Mouse (Mus musculus) embryonic facial prominence, embryonic 14.5 days (tissue): ENCODE results near the gene Cdc25b. TPM values are rescaled to one million over a fixed set of nuclear protein-coding genes. Genes with fewer than 3 reads are reported as not detected.

Source experiments
- ATAC-seq: fragments of 200-750 bp; cut with Nextera tagmentation; 2 replicates; pipeline ENCODE4 v1.8.0; 2017; ENCODE audit warnings: low read depth, moderate number of reproducible peaks, moderate TSS enrichment
- DNase-seq: peaks from one replicate; pipeline ENCODE4 v3.0.0-alpha.2; 2015; ENCODE audit warnings: low spot score
- H3K27ac ChIP-seq: fragments of 300-500 bp; sonication (generic); replicated peaks from 2 replicates; pipeline ENCODE4 v1.5.1; 2014; ENCODE audit warnings: low read depth, mild to moderate bottlenecking, low read length, moderate library complexity
- H3K27me3 ChIP-seq: fragments of 300-500 bp; sonication (generic); replicated peaks from 2 replicates; pipeline ENCODE4 v1.6.1; 2014; ENCODE audit warnings: low read length; ENCODE audit not compliant: control insufficient read depth, insufficient read depth
- H3K36me3 ChIP-seq: fragments of 300-500 bp; sonication (generic); 2 replicates; pipeline ENCODE4 v1.6.1; 2014; ENCODE audit warnings: low read length, mixed read lengths; ENCODE audit not compliant: control insufficient read depth, insufficient read depth
- H3K4me1 ChIP-seq: fragments of 300-500 bp; sonication (generic); 2 replicates; pipeline ENCODE4 v1.6.1; 2014; ENCODE audit warnings: antibody characterized with exemption, low read length; ENCODE audit not compliant: control insufficient read depth, insufficient read depth
- H3K4me2 ChIP-seq: fragments of 300-500 bp; sonication (generic); 2 replicates; pipeline ENCODE4 v1.6.1; 2014; ENCODE audit warnings: low read depth, mild to moderate bottlenecking, low read length, moderate library complexity, mixed read lengths
- H3K4me3 ChIP-seq: fragments of 300-500 bp; sonication (generic); 2 replicates; pipeline ENCODE4 v1.5.1; 2014; ENCODE audit warnings: low read depth, mild to moderate bottlenecking, low read length
- H3K9ac ChIP-seq: fragments of 300-500 bp; sonication (generic); 2 replicates; pipeline ENCODE4 v1.6.1; 2014; ENCODE audit warnings: low read depth, mild to moderate bottlenecking, low read length, moderate library complexity, mixed read lengths
- H3K9me3 ChIP-seq: fragments of 300-500 bp; sonication (generic); 2 replicates; pipeline ENCODE4 v1.6.1; 2016; ENCODE audit warnings: low read length; ENCODE audit not compliant: control insufficient read depth
- WGBS: fragments of 180-500 bp; shearing (Covaris S2); extraction: QIAGEN DNeasy Blood & Tissue Kit; methylation state at CpG from one replicate; pipeline ENCODE4 v1.1.7; 2014; 5-methylcytosine and 5-hydroxymethylcytosine counted together
- polyA plus RNA-seq: library from polyadenylated mRNA; unstranded; fragments of >200 nt; fragmentation: Nextera tagmentation; extraction: Ambion mirVana; gene quantifications from 2 replicates; pipeline ENCODE4 v1.2.1, GENCODE M21; 2014

Gene Cdc25b
- polyA plus RNA-seq, 1 experiment from 2014 or later: 51.2 TPM

DNA sequence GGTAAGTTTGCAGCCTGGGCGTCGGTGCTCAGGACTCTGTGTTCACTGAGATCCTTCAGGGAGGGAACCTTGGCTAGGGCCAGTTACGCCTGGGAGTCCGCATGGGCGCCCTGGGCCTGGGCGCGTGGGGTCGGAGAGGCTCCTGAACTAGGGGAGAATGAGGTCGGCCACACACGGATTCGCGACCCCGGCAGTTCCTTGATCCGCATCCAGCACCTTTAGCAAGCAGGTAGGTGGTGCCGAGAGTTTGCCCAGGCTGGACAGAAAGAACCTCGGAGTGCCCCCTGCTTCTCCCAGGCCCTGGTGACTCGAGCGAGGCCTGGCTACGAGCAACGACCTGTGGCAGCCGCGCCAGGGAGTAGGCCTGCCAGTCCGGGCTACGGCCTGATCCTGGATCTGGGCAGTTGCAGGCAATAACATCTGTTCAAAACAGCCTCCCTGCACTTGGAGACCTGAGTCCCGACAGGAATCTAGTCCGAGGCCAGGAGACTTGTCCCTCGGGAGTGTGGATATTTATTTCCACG lies 47.4 kb downstream of the Cdc25b start:
- Histone ChIP-seq H3K9me3 (no peaks in the 10 kb centered on the region), H3K4me3 (peak overlapping the region; percentile 64), H3K36me3 (peaks cover 6% of the 10 kb centered on the region; the same call in 1 of the 2 replicates), H3K4me2 (peak overlapping the region; percentile 78), H3K27me3 (no peaks in the 10 kb centered on the region), H3K27ac (peak overlapping the region; percentile 63), H3K9ac (peak overlapping the region; percentile 84), H3K4me1 (peaks cover 15% of the 10 kb centered on the region)
- 13% methylated on average over 24 of the region's 28 CpGs for WGBS
- DNase-seq (peak; percentile 5), ATAC-seq (peak; percentile 22)

DNA sequence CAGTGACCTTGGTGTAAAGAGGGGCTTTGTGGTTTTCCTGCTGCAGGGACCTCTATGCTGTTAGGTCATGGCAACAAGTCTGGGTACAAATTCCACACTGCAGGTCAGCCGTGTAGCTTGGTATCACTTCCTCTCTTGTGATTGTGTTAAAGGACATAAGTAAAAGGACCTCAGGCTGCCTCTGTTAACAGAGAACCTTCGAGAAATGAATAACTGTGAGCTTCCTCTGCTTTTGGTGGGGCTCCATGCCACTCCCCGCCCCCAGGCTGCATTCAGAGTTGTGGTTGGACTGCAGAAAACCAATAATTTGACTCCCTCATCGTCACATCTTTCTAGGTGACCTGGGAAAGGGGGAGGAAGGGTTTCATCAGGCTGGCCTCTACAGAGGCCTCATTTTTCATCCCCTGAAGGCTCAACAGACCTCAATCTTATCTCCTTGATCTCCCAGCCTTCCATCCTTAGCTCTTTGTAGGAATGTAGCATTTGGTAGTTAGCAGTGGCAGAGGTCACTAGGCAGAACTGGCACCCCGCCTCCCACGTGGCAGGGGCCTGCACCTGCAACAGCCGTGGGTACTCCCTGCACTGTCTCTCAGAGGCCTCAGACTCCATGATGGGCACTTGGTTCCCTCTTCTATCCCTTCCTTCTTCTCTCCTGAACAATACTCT lies 48.4 kb downstream of the Cdc25b start:
- DNase-seq (peak; percentile 7), ATAC-seq (no peak)
- H3K4me2 ChIP-seq: peak overlapping the region; percentile 78
- 65% methylated on average over 7 of the region's 7 CpGs for WGBS
- peak overlapping the region; percentile 84 for H3K9ac ChIP-seq
- peaks cover 15% of the 10 kb centered on the region for H3K4me1 ChIP-seq
- H3K27me3 ChIP-seq: no peaks in the 10 kb centered on the region
- peak overlapping the region; percentile 64 for H3K4me3 ChIP-seq
- no peak overlapping the region for H3K27ac ChIP-seq
- H3K9me3 ChIP-seq: no peaks in the 10 kb centered on the region
- H3K36me3 ChIP-seq: peaks cover 14% of the 10 kb centered on the region

DNA sequence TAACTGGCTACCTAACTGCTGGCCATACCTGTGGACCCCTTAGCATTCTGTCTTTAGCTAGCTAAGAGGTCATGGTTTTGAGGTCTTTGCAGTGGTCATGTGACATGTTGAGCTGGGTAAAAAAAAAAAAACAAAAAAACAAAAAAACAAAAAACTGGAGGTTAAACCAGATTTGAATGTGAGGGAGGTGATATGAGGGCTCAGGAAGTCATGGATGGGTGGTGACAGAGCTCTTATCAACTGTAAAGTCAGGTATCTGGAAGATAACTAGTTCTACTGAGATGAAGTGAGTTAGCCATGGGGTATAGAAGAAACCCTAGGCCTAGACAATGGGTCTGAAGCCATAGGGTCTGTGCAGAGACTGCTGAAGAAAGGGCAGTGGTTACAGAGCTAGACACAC lies 55.4 kb downstream of the Cdc25b start:
- Histone ChIP-seq H3K4me3 (no peak overlapping the region), H3K9ac (no peak overlapping the region), H3K4me2 (no peak overlapping the region), H3K27me3 (no peaks in the 10 kb centered on the region), H3K36me3 (peaks cover 81% of the 10 kb centered on the region), H3K4me1 (no peaks in the 10 kb centered on the region), H3K9me3 (no peaks in the 10 kb centered on the region), H3K27ac (no peak overlapping the region)
- no peak for ATAC-seq
- no peak for DNase-seq

DNA sequence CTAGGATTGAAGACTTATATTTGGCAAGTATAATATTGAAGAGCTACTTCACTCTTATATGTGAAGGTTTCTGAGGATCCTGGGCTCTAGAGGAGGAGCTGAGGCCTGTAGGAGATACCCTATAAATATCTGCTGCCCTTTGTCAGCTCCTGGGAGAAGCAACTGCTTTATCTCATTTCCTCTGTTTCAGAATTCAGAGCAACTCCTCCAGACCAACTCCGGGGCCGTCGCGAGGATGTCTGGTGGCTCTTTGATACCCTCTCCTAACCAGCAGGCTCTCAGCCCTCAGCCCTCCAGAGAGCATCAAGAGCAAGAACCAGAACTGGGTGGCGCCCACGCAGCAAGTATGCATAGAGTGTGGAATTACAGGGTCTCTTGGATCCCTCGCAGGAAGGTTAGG lies 56.2 kb downstream of the Cdc25b start:
- Histone ChIP-seq H3K4me3 (no peak overlapping the region), H3K36me3 (peaks cover 88% of the 10 kb centered on the region), H3K4me2 (no peak overlapping the region), H3K27me3 (no peaks in the 10 kb centered on the region), H3K4me1 (no peaks in the 10 kb centered on the region), H3K9me3 (no peaks in the 10 kb centered on the region), H3K27ac (no peak overlapping the region), H3K9ac (no peak overlapping the region)
- WGBS: 87% methylated on average over 7 of the region's 7 CpGs
- DNase-seq: no peak
- ATAC-seq: no peak

Other genes with a start within 250 kb of the Cdc25b start
- 31.5 and 32.0 TPM in 2 replicates for gene Gfra4, start 143.9 kb upstream of the Cdc25b start, polyA plus RNA-seq
- gene Adam33, start 123.1 kb upstream of the Cdc25b start, polyA plus RNA-seq: 18.4 and 22.7 TPM in 2 replicates
- 0.58 and 0.70 TPM in 2 replicates for gene Siglec1, start 100.2 kb upstream of the Cdc25b start, polyA plus RNA-seq
- 9.2 and 10.9 TPM in 2 replicates for gene Hspa12b, start 59.7 kb upstream of the Cdc25b start, polyA plus RNA-seq
- gene Gm11037, start 53.5 kb upstream of the Cdc25b start, polyA plus RNA-seq: not detected in 2 replicates
- 64.6 and 69.4 TPM in 2 replicates for gene 1700037H04Rik, start 26.9 kb upstream of the Cdc25b start, polyA plus RNA-seq
- 10.4 and 10.6 TPM in 2 replicates for gene Cenpb, start 6.9 kb upstream of the Cdc25b start, polyA plus RNA-seq
- 5.5 and 9.9 TPM in 2 replicates for gene Spef1, start 333 bp downstream of the Cdc25b start, polyA plus RNA-seq
- 23.5 and 25.1 TPM in 2 replicates for gene Ap5s1, start 20.1 kb downstream of the Cdc25b start, polyA plus RNA-seq
- gene Mavs, start 47.1 kb downstream of the Cdc25b start, polyA plus RNA-seq: 18.4 and 19.6 TPM in 2 replicates
- 36.0 and 40.1 TPM in 2 replicates for gene Pank2, start 75.5 kb downstream of the Cdc25b start, polyA plus RNA-seq
- gene Rnf24, start 165.9 kb downstream of the Cdc25b start, polyA plus RNA-seq: 6.2 and 6.9 TPM in 2 replicates